Mouse (Mus musculus): Measurements from ENCODE around the gene Gm5415. TPM values are rescaled to one million over a fixed set of nuclear protein-coding genes. Genes with fewer than 3 reads are reported as not detected.
"Not testable (repeated sequence)": the region's sequence is repeated elsewhere in the genome, so short reads cannot be mapped to it uniquely, and the experiment has no call there.

Gm5415 gene
- not detected in 2 replicates for polyA plus RNA-seq (2014; fragmentation: Nextera tagmentation; extraction: Ambion mirVana)

- WGBS, result 67% methylated on average over 2 of the region's 7 CpGs
- not testable (repeated sequence) for ATAC-seq (replicated peaks; ENCODE audit: low FRiP score); H3K27me3 ChIP-seq (replicated peaks; ENCODE audit: control insufficient read depth, insufficient read depth, low read length); H3K4me1 ChIP-seq (replicated peaks; ENCODE audit: control insufficient read depth, insufficient read depth, low read length); H3K9ac ChIP-seq (ENCODE audit: low read depth, low read length); H3K9me3 ChIP-seq (ENCODE audit: control insufficient read depth, low read length); H3K4me3 ChIP-seq (ENCODE audit: low read depth, low read length); H3K4me2 ChIP-seq; DNase-seq (ENCODE audit: low spot score); H3K27ac ChIP-seq (ENCODE audit: low read depth, low read length); H3K36me3 ChIP-seq (ENCODE audit: control insufficient read depth, insufficient read depth, low read length)
Observed at GRCm38 (mm10) chr1:32547194-32547593, at the start of gene Gm5415. Gene Gm5415 (minus strand): TSS chr1:32547294.

DNA sequence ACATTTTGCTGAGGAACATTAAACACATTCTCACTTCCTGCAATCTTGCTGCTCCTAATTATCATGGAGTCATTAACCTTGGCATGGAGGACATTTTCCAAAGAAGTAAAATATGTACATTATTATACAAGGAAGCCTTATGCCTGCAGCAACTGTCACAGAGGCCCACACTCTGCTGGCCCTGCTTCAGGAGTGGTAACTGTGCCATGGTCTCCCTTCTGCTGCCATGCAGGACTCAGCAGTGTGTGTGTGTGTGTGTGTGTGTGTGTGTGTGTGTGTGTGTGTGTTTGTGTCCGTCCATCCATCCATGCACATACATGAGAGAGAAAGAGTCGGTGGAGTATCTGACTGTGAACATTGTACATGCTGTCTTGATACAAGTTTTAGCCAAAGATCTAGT, 21.8 kb upstream of the Gm5415 start:
- no peak overlapping the region for H3K4me3 ChIP-seq (ENCODE audit: low read depth, low read length)
- WGBS, result 85% methylated on average over 2 of the region's 2 CpGs
- no peaks in the 10 kb centered on the region for H3K36me3 ChIP-seq (ENCODE audit: control insufficient read depth, insufficient read depth, low read length)
- no peaks in the 10 kb centered on the region for H3K9me3 ChIP-seq (ENCODE audit: control insufficient read depth, low read length)
- H3K27me3 ChIP-seq (replicated peaks; ENCODE audit: control insufficient read depth, insufficient read depth, low read length), result no peaks in the 10 kb centered on the region
- H3K9ac ChIP-seq (ENCODE audit: low read depth, low read length), result no peak overlapping the region
- no peak for ATAC-seq (replicated peaks; ENCODE audit: low FRiP score)
- DNase-seq (ENCODE audit: low spot score), result no peak
- no peak overlapping the region for H3K27ac ChIP-seq (ENCODE audit: low read depth, low read length)
- no peaks in the 10 kb centered on the region for H3K4me1 ChIP-seq (replicated peaks; ENCODE audit: control insufficient read depth, insufficient read depth, low read length)
- H3K4me2 ChIP-seq, result no peak overlapping the region

- Histone ChIP-seq H3K4me1 (replicated peaks; ENCODE audit: control insufficient read depth, insufficient read depth, low read length) (no peaks in the 10 kb centered on the region), H3K27ac (ENCODE audit: low read depth, low read length) (no peak overlapping the region), H3K27me3 (replicated peaks; ENCODE audit: control insufficient read depth, insufficient read depth, low read length) (no peaks in the 10 kb centered on the region), H3K9me3 (ENCODE audit: control insufficient read depth, low read length) (no peaks in the 10 kb centered on the region), H3K9ac (ENCODE audit: low read depth, low read length) (no peak overlapping the region), H3K36me3 (ENCODE audit: control insufficient read depth, insufficient read depth, low read length) (no peaks in the 10 kb centered on the region), H3K4me3 (ENCODE audit: low read depth, low read length) (no peak overlapping the region), H3K4me2 (no peak overlapping the region)
- WGBS, result 63% methylated on average over 4 of the region's 4 CpGs
- DNase-seq (ENCODE audit: low spot score) (no peak), ATAC-seq (replicated peaks; ENCODE audit: low FRiP score) (no peak)
Observed at GRCm38 (mm10) chr1:32553925-32554324, 6.8 kb upstream of the Gm5415 start.

DNA sequence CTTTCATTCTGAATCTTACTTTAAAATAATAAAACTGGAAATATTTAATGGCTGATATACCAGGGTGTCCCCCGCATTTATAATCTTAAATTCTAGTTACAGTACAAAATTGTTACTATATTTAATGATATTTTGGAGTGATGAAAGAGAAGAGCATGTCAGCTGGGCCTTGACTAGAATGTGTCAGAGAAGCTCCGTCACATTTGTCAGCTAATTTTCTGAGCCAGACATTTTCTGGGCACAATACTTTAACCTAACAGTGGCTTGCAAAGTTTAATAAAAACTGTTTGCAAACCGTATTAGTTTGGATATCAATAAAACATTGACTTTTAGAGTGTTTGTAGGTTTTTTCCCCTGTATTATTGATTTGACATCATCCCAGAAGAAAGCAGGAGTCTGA, 6.4 kb upstream of the Gm5415 start:
- Histone ChIP-seq H3K27ac (ENCODE audit: low read depth, low read length) (no peak overlapping the region), H3K9me3 (ENCODE audit: control insufficient read depth, low read length) (no peaks in the 10 kb centered on the region), H3K4me1 (replicated peaks; ENCODE audit: control insufficient read depth, insufficient read depth, low read length) (no peaks in the 10 kb centered on the region), H3K36me3 (ENCODE audit: control insufficient read depth, insufficient read depth, low read length) (no peaks in the 10 kb centered on the region), H3K4me3 (ENCODE audit: low read depth, low read length) (no peak overlapping the region), H3K4me2 (no peak overlapping the region), H3K27me3 (replicated peaks; ENCODE audit: control insufficient read depth, insufficient read depth, low read length) (no peaks in the 10 kb centered on the region), H3K9ac (ENCODE audit: low read depth, low read length) (no peak overlapping the region)
- ATAC-seq (replicated peaks; ENCODE audit: low FRiP score) (no peak), DNase-seq (ENCODE audit: low spot score) (no peak)
- WGBS, result 90% methylated on average over 3 of the region's 3 CpGs

DNA sequence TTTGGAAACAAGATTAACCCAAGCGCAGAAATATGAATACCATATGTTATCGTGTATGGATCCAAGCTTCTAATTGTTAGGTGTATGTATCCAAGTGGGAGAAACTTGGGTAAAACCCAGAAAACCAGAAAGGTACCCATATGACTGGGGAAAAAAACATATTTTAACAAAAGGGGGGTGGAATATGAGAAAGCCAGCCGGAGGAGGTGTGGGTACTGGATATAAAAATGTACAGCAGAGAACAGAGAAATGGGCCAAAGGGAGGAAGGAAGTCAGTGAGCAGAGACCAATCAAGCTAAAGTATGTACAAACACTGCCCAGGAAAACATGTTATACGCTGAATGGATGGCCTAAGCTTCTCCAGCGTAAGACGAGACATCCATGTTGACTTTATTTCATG, 43.7 kb downstream of the Gm5415 start:
- 82% methylated on average over 6 of the region's 6 CpGs for WGBS
- Histone ChIP-seq H3K36me3 (ENCODE audit: control insufficient read depth, insufficient read depth, low read length) (no peaks in the 10 kb centered on the region), H3K27ac (ENCODE audit: low read depth, low read length) (no peak overlapping the region), H3K4me2 (no peak overlapping the region), H3K4me3 (ENCODE audit: low read depth, low read length) (no peak overlapping the region), H3K9me3 (ENCODE audit: control insufficient read depth, low read length) (no peaks in the 10 kb centered on the region), H3K9ac (ENCODE audit: low read depth, low read length) (no peak overlapping the region), H3K4me1 (replicated peaks; ENCODE audit: control insufficient read depth, insufficient read depth, low read length) (no peaks in the 10 kb centered on the region), H3K27me3 (replicated peaks; ENCODE audit: control insufficient read depth, insufficient read depth, low read length) (no peaks in the 10 kb centered on the region)
- ATAC-seq (replicated peaks; ENCODE audit: low FRiP score) (no peak), DNase-seq (ENCODE audit: low spot score) (no peak)
